Mouse (Mus musculus) cerebral cortex, adult 2 months (tissue): ENCODE data around the gene Sec1.

Experiments
- WGBS: fragments of 180-500 bp; shearing (Covaris S2); methylation state at CpG from one replicate; pipeline ENCODE4 v1.1.7; 2018; 5-methylcytosine and 5-hydroxymethylcytosine counted together

Gene Sec1

GRCm38 (mm10) chr7:45679966-45680621 lies 14.1 kb downstream of the Sec1 start:
- WGBS, result 73% methylated on average over 14 of the region's 14 CpGs

GRCm38 (mm10) chr7:45678513-45678912 lies 15.7 kb downstream of the Sec1 start:
- 94% methylated on average over 14 of the region's 14 CpGs for WGBS

GRCm38 (mm10) chr7:45677627-45678295 lies 16.4 kb downstream of the Sec1 start:
- WGBS, result 89% methylated on average over 7 of the region's 7 CpGs

- 95% methylated on average over 9 of the region's 9 CpGs for WGBS
Observed at GRCm38 (mm10) chr7:45668921-45669320, 25.3 kb downstream of the Sec1 start.

GRCm38 (mm10) chr7:45667761-45668160 lies 26.4 kb downstream of the Sec1 start:
- 73% methylated on average over 14 of the region's 14 CpGs for WGBS

- 88% methylated on average over 7 of the region's 7 CpGs for WGBS
Observed at GRCm38 (mm10) chr7:45666161-45666560, 28.0 kb downstream of the Sec1 start, which contains the start of gene Fut2. TSS of gene Fut2 (minus strand) at chr7:45666394.

- WGBS, result 62% methylated on average over 13 of the region's 13 CpGs
Observed at GRCm38 (mm10) chr7:45665303-45666138, 28.7 kb downstream of the Sec1 start.

GRCm38 (mm10) chr7:45661702-45662101 lies 32.5 kb downstream of the Sec1 start:
- 95% methylated on average over 6 of the region's 6 CpGs for WGBS

- 83% methylated on average over 11 of the region's 11 CpGs for WGBS
Observed at GRCm38 (mm10) chr7:45660746-45661478, 33.3 kb downstream of the Sec1 start.

- WGBS, result 33% methylated on average over 17 of the region's 17 CpGs
Observed at GRCm38 (mm10) chr7:45654424-45655047, 39.7 kb downstream of the Sec1 start.

- WGBS, result 95% methylated on average over 20 of the region's 20 CpGs
Observed at GRCm38 (mm10) chr7:45650484-45650883, 43.7 kb downstream of the Sec1 start.

- WGBS, result 74% methylated on average over 8 of the region's 8 CpGs
Observed at GRCm38 (mm10) chr7:45649351-45649750, 44.9 kb downstream of the Sec1 start.

- WGBS, result 72% methylated on average over 4 of the region's 4 CpGs
Observed at GRCm38 (mm10) chr7:45646671-45647070, 47.5 kb downstream of the Sec1 start.

- WGBS, result 75% methylated on average over 7 of the region's 7 CpGs
Observed at GRCm38 (mm10) chr7:45645591-45645971, 48.6 kb downstream of the Sec1 start.

GRCm38 (mm10) chr7:45644872-45645590 lies 49.2 kb downstream of the Sec1 start:
- WGBS, result 74% methylated on average over 6 of the region's 6 CpGs

GRCm38 (mm10) chr7:45644183-45644582 lies 50.0 kb downstream of the Sec1 start:
- WGBS, result 20% methylated on average over 18 of the region's 18 CpGs

- 11% methylated on average over 28 of the region's 28 CpGs for WGBS
Observed at GRCm38 (mm10) chr7:45643441-45644178, 50.6 kb downstream of the Sec1 start.

- WGBS, result 42% methylated on average over 16 of the region's 16 CpGs
Observed at GRCm38 (mm10) chr7:45642503-45643255, 51.5 kb downstream of the Sec1 start.

GRCm38 (mm10) chr7:45642083-45642482 lies 52.1 kb downstream of the Sec1 start:
- 79% methylated on average over 5 of the region's 5 CpGs for WGBS
